Mouse (Mus musculus): ENCODE measurements around the gene Gnb5.
A peak's percentile ranks its signal among the peaks of the same experiment; 100 is the strongest.

Gene Gnb5

GRCm38 (mm10) chr9:75308621-75309020 lies 2.5 kb downstream of the Gnb5 start:
- DNase-seq: no peak

- peak; percentile 70 for DNase-seq
Observed at GRCm38 (mm10) chr9:75312008-75312407, 5.9 kb downstream of the Gnb5 start.

- no peak for DNase-seq
Observed at GRCm38 (mm10) chr9:75313138-75313831, 7.2 kb downstream of the Gnb5 start.

- peak; percentile 93 for DNase-seq
Observed at GRCm38 (mm10) chr9:75313832-75314516, 7.9 kb downstream of the Gnb5 start.

GRCm38 (mm10) chr9:75314517-75315105 lies 8.5 kb downstream of the Gnb5 start:
- DNase-seq: no peak

- DNase-seq: no peak
Observed at GRCm38 (mm10) chr9:75315238-75315637, 9.2 kb downstream of the Gnb5 start.

- DNase-seq: no peak
Observed at GRCm38 (mm10) chr9:75316771-75317170, 10.7 kb downstream of the Gnb5 start.

- DNase-seq: no peak
Observed at GRCm38 (mm10) chr9:75318196-75318595, 12.1 kb downstream of the Gnb5 start.

GRCm38 (mm10) chr9:75319365-75319764 lies 13.3 kb downstream of the Gnb5 start:
- no peak for DNase-seq

GRCm38 (mm10) chr9:75322099-75322885 lies 16.2 kb downstream of the Gnb5 start:
- peak; percentile 58 for DNase-seq

- DNase-seq: no peak
Observed at GRCm38 (mm10) chr9:75328047-75328446, 22.0 kb downstream of the Gnb5 start.

- peak; percentile 83 for DNase-seq
Observed at GRCm38 (mm10) chr9:75330821-75331220, 24.7 kb downstream of the Gnb5 start.

GRCm38 (mm10) chr9:75334440-75334839 lies 28.4 kb downstream of the Gnb5 start:
- DNase-seq: no peak

GRCm38 (mm10) chr9:75338016-75338415 lies 31.9 kb downstream of the Gnb5 start:
- peak; percentile 90 for DNase-seq

- DNase-seq: no peak
Observed at GRCm38 (mm10) chr9:75342433-75342832, 36.3 kb downstream of the Gnb5 start.

- no peak for DNase-seq
Observed at GRCm38 (mm10) chr9:75347458-75347857, 41.4 kb downstream of the Gnb5 start, which contains the start of gene Bcl2l10. Bcl2l10 (plus strand) TSS chr9:75347758.

GRCm38 (mm10) chr9:75348066-75348465 lies 42.0 kb downstream of the Gnb5 start:
- no peak for DNase-seq

GRCm38 (mm10) chr9:75348641-75349040 lies 42.6 kb downstream of the Gnb5 start:
- no peak for DNase-seq

- peak; percentile 43 for DNase-seq
Observed at GRCm38 (mm10) chr9:75353094-75353493, 47.0 kb downstream of the Gnb5 start.

- no peak for DNase-seq
Observed at GRCm38 (mm10) chr9:75355783-75356182, 49.7 kb downstream of the Gnb5 start.

- DNase-seq: peak; percentile 61
Observed at GRCm38 (mm10) chr9:75357087-75357654, 51.1 kb downstream of the Gnb5 start.

GRCm38 (mm10) chr9:75361699-75362098 lies 55.6 kb downstream of the Gnb5 start:
- peak; percentile 40 for DNase-seq

- no peak for DNase-seq
Observed at GRCm38 (mm10) chr9:75362201-75362600, 56.1 kb downstream of the Gnb5 start.

Measured in right cerebral cortex, adult 18-20 months (tissue).